Mouse (Mus musculus): Measurements from ENCODE around the gene Metap2. TPM values are rescaled to one million over a fixed set of nuclear protein-coding genes. Genes with fewer than 3 reads are reported as not detected.
A peak's percentile ranks its signal among the peaks of the same experiment; 100 is the strongest.

Metap2 gene
- polyA plus RNA-seq, 1 experiment, result 113 TPM

DNA sequence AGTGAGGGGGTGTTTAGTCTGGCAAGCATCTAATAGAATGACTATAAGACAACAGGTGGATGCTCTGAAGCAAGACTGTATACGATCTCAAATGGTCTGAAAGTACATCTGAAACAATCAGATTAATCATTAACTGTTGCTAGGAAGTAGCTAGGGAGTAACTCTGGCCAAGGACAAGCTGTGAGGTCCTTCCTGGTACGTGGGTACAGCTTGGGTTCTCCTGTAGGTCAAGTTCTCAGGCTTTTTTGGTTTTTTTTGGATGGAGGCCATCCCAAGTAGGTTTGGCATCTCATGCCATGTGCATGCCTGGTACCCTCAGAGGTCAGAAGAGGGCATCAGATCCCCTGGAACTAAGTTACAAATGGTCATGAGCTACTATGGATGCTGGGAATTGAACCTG lies 2.4 kb upstream of the Metap2 start:
- H3K4me1 ChIP-seq (ENCODE audit: control insufficient read depth, insufficient read depth, low read length), result no peaks in the 10 kb centered on the region

DNA sequence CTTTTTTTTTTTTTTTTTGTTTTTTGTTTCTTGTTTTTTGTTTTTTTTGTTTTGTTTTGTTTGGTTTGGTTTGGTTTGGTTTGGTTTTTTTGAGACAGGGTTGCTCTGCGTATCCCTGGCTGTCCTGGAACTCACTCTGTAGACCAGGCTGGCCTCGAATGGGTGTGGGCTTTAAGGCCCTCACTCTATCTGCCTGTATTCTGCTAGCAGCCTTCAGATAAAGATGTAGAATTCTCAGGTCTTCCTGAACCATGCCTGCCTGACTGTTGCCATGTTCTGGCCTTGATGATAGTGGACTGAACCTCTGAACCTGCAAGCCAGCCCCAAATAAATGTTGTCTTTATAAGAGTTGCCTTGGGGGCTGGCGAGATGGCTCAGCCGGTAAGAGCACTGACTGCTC lies 4.3 kb downstream of the Metap2 start:
- Histone ChIP-seq H3K36me3 (ENCODE audit: control insufficient read depth, insufficient read depth, low read length) (no peaks in the 10 kb centered on the region), H3K4me3 (ENCODE audit: control insufficient read depth, low read depth, low read length) (no peak overlapping the region), H3K4me1 (ENCODE audit: control insufficient read depth, insufficient read depth, low read length) (peaks cover 4% of the 10 kb centered on the region), H3K27ac (ENCODE audit: control insufficient read depth, insufficient read depth, low read depth, low read length) (no peak overlapping the region), H3K27me3 (ENCODE audit: control insufficient read depth, insufficient read depth, low read length) (no peaks in the 10 kb centered on the region)
- TF ChIP-seq CTCF (IDR thresholded peaks at IDR 0.05; ENCODE audit: control insufficient read depth, insufficient read depth, insufficient replicate concordance, low read depth, low read length) (no peak), POLR2A (IDR thresholded peaks at IDR 0.05; ENCODE audit: control insufficient read depth, low read depth, low read length) (no peak)

More for the DNA sequence above, 2.4 kb upstream of the Metap2 start:
- Histone ChIP-seq H3K36me3 (ENCODE audit: control insufficient read depth, insufficient read depth, low read length) (no peaks in the 10 kb centered on the region), H3K4me3 (ENCODE audit: control insufficient read depth, low read depth, low read length) (no peak overlapping the region), H3K27me3 (ENCODE audit: control insufficient read depth, insufficient read depth, low read length) (no peaks in the 10 kb centered on the region), H3K27ac (ENCODE audit: control insufficient read depth, insufficient read depth, low read depth, low read length) (no peak overlapping the region)
- TF ChIP-seq POLR2A (IDR thresholded peaks at IDR 0.05; ENCODE audit: control insufficient read depth, low read depth, low read length) (no peak), CTCF (IDR thresholded peaks at IDR 0.05; ENCODE audit: control insufficient read depth, insufficient read depth, insufficient replicate concordance, low read depth, low read length) (no peak)

DNA sequence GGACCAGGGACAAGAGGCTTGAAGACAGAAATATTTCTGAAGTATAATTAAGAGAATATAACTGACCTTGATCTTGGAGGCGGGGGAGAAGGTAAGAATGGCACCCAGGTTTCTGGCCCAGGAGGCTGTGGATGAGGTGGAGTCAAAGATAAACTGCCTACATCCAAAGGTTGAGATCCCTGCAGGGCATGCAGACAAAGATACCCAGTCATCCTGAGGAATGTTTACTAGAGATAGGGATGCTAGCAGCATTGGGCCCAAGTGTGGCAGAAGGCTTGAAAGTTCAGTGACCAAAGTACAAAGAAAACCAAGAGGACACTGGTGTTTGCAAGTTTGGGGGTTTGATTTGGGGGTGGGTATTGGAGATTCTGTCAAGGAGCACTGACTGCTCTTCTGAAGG lies 5.9 kb downstream of the Metap2 start:
- Histone ChIP-seq H3K27me3 (ENCODE audit: control insufficient read depth, insufficient read depth, low read length) (no peaks in the 10 kb centered on the region), H3K4me3 (ENCODE audit: control insufficient read depth, low read depth, low read length) (no peak overlapping the region), H3K36me3 (ENCODE audit: control insufficient read depth, insufficient read depth, low read length) (peaks cover 2% of the 10 kb centered on the region; the same call in 1 of the 2 replicates), H3K4me1 (ENCODE audit: control insufficient read depth, insufficient read depth, low read length) (peaks cover 4% of the 10 kb centered on the region), H3K27ac (ENCODE audit: control insufficient read depth, insufficient read depth, low read depth, low read length) (no peak overlapping the region)
- TF ChIP-seq POLR2A (IDR thresholded peaks at IDR 0.05; ENCODE audit: control insufficient read depth, low read depth, low read length) (no peak), CTCF (IDR thresholded peaks at IDR 0.05; ENCODE audit: control insufficient read depth, insufficient read depth, insufficient replicate concordance, low read depth, low read length) (no peak)

DNA sequence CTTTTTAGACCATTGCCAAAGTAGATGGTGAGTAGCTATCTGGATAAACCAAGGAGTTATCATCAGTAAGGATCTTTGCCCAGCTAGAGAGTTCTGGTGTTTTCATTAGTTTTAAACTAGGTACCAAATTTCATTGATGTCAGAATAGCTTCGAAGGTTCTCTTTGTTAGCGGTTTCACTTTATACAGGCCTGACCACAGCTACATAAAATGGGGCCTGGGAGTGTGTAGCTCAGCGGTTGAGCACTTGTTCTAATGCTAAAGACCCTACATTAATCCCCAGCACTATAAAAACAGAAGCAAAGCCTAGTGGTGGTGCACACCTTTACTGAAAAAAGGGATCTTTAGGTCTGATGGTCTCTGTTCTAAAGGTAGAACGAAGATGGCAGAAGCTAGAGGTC lies 6.3 kb downstream of the Metap2 start:
- H3K27ac ChIP-seq (ENCODE audit: control insufficient read depth, insufficient read depth, low read depth, low read length), result no peak overlapping the region
- TF ChIP-seq POLR2A (IDR thresholded peaks at IDR 0.05; ENCODE audit: control insufficient read depth, low read depth, low read length) (no peak), CTCF (IDR thresholded peaks at IDR 0.05; ENCODE audit: control insufficient read depth, insufficient read depth, insufficient replicate concordance, low read depth, low read length) (no peak)
- H3K4me1 ChIP-seq (ENCODE audit: control insufficient read depth, insufficient read depth, low read length), result peaks cover 4% of the 10 kb centered on the region
- H3K36me3 ChIP-seq (ENCODE audit: control insufficient read depth, insufficient read depth, low read length), result peaks cover 5% of the 10 kb centered on the region
- no peaks in the 10 kb centered on the region for H3K27me3 ChIP-seq (ENCODE audit: control insufficient read depth, insufficient read depth, low read length)
- H3K4me3 ChIP-seq (ENCODE audit: control insufficient read depth, low read depth, low read length), result no peak overlapping the region

DNA sequence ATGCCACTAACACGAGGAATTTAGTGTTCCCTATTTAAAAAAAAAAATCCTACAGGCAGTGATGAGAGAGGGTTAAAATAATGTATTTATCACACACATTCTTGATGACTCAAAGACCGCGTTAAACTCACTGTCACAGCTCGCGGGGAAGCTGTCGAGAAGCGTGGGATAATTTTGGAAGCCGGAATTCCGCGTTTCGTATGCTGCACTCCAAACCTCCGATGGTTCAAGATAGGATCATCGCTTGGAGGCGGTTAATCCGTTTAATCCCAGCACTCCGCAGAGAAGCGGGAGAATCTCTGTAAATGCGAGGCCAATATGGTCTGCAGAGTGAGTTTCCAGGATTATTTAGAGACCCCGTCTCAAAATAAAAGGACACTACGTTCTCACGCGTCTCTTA lies 6.9 kb downstream of the Metap2 start:
- H3K27ac ChIP-seq (ENCODE audit: control insufficient read depth, insufficient read depth, low read depth, low read length), result no peak overlapping the region; the same call in 1 of the 2 replicates

DNA sequence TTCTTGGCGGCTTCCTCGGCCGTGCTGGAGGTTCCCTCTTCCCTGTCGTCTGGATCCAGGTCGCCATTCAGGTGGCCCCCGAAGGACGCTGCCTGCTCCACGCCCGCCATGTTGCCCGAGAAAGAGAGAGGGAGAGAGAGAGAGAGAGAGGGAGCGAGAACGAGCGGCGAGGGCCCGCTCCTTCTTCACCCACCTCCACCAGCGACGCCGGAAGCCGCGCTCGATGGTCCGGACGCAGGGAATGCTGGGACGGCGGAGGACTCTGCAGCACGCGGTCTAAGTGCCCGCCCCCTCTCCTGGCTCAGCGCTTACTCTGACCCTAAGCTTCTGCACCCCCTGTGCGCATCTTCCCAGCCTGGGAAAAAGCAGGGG lies 7.3 kb downstream of the Metap2 start:
- H3K27ac ChIP-seq (ENCODE audit: control insufficient read depth, insufficient read depth, low read depth, low read length), result peak overlapping the region; percentile 84
- H3K4me1 ChIP-seq (ENCODE audit: control insufficient read depth, insufficient read depth, low read length), result peaks cover 4% of the 10 kb centered on the region
- H3K4me3 ChIP-seq (ENCODE audit: control insufficient read depth, low read depth, low read length), result peak overlapping the region; percentile 97
- H3K36me3 ChIP-seq (ENCODE audit: control insufficient read depth, insufficient read depth, low read length), result peaks cover 5% of the 10 kb centered on the region
- TF ChIP-seq CTCF (IDR thresholded peaks at IDR 0.05; ENCODE audit: control insufficient read depth, insufficient read depth, insufficient replicate concordance, low read depth, low read length) (no peak), POLR2A (IDR thresholded peaks at IDR 0.05; ENCODE audit: control insufficient read depth, low read depth, low read length) (peak; percentile 94)
- no peaks in the 10 kb centered on the region for H3K27me3 ChIP-seq (ENCODE audit: control insufficient read depth, insufficient read depth, low read length)

More for the DNA sequence above, 6.9 kb downstream of the Metap2 start:
- Histone ChIP-seq H3K4me1 (ENCODE audit: control insufficient read depth, insufficient read depth, low read length) (peaks cover 4% of the 10 kb centered on the region), H3K36me3 (ENCODE audit: control insufficient read depth, insufficient read depth, low read length) (peaks cover 5% of the 10 kb centered on the region), H3K27me3 (ENCODE audit: control insufficient read depth, insufficient read depth, low read length) (no peaks in the 10 kb centered on the region), H3K4me3 (ENCODE audit: control insufficient read depth, low read depth, low read length) (peak overlapping the region; percentile 97)
- TF ChIP-seq POLR2A (IDR thresholded peaks at IDR 0.05; ENCODE audit: control insufficient read depth, low read depth, low read length) (no peak), CTCF (IDR thresholded peaks at IDR 0.05; ENCODE audit: control insufficient read depth, insufficient read depth, insufficient replicate concordance, low read depth, low read length) (no peak)

DNA sequence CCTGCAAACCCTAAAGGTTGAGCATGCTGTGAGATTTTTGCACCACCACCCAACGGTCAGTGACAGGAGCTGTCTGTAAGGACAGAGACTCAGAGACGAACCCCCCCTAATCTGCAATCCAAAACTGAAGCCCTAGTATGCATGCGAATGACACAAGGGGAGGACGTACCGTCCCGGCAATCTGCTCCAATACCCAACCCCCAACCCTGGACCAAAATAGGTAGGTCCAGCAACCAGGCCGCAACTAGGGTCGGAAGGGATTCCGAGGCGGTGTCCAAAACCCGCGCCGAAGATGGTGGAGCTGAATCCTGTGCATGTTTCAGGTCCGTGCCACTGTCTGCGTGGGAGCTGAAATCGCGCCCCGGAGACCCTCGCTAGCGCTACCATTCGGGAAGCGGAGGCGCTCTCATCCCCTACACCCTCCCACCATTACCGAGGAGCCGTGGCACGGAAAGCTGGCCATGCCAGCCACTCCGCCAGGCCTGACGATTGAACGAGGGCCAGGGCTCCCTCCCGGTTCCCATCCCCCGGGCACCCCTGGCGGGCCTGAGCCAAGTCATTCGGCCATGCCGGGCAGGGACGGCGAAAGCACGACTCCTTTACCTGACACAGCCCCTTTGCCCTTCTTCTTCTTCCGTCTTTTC lies 7.8 kb downstream of the Metap2 start:
- TF ChIP-seq CTCF (IDR thresholded peaks at IDR 0.05; ENCODE audit: control insufficient read depth, insufficient read depth, insufficient replicate concordance, low read depth, low read length) (no peak), POLR2A (IDR thresholded peaks at IDR 0.05; ENCODE audit: control insufficient read depth, low read depth, low read length) (0 out of 2 replicates have a peak, but pooled peaks have one; percentile 25)
- peak overlapping the region; percentile 97 for H3K4me3 ChIP-seq (ENCODE audit: control insufficient read depth, low read depth, low read length)
- H3K27me3 ChIP-seq (ENCODE audit: control insufficient read depth, insufficient read depth, low read length), result no peaks in the 10 kb centered on the region
- peaks cover 4% of the 10 kb centered on the region for H3K4me1 ChIP-seq (ENCODE audit: control insufficient read depth, insufficient read depth, low read length)
- peak overlapping the region; percentile 84 for H3K27ac ChIP-seq (ENCODE audit: control insufficient read depth, insufficient read depth, low read depth, low read length)
- H3K36me3 ChIP-seq (ENCODE audit: control insufficient read depth, insufficient read depth, low read length), result peaks cover 5% of the 10 kb centered on the region

All from testis, adult 2 months (tissue).